Mouse (Mus musculus): ENCODE results near the gene AI413582. TPM values are rescaled to one million over a fixed set of nuclear protein-coding genes. Genes with fewer than 3 reads are reported as not detected.

Gene AI413582
- polyA plus RNA-seq, 3 experiments from 2014 or later = 97.7 to 129 (median 111) TPM

DNA sequence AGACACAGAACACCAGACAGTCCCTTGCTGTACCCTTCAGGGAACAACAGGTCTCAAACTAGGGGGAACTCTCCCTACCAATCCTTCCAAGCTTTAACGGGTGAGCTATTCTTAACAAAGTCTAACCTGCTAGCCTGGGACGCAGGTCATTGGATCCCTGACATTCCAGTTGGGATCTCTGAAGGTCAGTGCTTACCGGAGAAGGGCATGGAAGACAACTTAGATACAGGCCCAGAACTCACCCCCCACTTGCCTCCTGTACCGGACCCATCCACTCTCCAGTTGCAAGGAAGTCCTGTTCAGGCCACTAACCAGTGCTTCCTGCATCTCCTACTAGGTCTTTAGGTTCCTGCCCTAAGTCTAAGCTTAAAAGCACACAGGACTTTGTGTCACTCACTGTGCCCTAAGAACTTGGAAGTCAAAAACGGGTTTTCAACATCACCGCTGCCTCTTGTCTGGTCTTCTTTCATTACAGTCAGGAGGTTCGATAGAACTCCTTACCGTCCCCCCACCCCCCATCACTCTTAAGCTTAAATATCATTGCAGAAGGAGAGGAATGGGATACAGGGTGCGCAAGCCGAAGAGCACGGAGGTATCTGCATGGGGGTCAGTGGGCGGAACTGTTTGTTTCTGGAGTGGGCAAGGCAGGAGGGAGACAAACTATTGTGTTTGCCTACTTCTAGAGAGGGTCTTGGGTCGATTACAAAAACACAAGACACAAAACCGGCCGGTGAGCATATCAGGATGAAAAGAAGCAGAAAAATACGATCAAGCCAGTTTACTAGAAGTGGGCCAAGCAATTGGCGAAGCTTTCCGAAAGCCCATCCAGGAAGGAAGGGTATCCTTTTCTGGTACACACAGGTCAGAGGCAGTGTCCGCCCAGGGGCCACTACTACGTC, 11.2 kb downstream of the AI413582 start:
- ATAC-seq = no peak

DNA sequence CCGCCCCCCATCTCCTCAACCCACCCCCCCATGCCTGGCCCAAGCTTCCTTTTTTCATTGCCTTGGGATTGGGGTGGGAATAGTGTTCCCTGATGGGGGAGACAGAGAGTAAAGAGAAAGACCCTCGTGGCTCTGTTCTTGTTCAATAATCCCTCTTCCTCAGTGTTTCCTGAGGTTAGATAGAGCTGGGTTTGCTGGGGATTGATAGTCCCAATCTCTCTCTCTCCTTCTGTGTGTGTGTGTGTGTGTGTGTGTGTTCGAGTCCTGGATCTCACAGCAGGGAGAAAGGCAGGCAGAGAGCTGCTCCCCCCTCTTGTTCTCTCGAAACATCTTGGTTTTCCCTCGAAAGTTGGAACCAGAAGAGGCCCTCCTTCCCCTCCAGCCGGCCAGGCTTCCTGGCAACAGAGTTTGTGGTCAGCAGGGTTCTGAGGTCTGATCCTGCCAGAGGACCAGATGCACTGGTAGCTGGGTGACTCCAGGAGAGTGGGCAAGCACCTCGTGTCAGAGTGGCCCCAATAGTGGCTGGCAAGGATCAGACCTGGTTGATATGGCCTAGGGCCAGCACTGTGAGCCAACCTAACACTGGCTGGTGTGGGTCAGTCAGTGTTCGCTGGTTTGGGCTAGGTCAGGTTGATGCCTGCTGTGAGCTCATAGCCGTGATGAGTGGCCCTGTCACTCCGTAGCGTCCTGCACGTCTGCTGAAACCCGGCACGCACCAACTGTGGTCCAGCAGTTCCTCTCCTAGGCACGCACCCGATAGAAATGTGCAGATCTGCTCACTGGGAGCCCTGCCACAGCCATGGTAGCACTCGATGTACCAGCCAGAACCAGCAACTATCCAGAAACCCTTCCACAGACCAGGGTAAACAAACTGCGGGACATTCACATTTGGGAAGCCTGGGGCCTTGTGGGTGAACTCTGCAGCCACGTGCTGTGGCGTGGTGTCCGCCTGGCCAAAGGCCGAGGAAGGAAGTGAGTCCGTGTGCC, 13.0 kb downstream of the AI413582 start:
- ATAC-seq = no peak

DNA sequence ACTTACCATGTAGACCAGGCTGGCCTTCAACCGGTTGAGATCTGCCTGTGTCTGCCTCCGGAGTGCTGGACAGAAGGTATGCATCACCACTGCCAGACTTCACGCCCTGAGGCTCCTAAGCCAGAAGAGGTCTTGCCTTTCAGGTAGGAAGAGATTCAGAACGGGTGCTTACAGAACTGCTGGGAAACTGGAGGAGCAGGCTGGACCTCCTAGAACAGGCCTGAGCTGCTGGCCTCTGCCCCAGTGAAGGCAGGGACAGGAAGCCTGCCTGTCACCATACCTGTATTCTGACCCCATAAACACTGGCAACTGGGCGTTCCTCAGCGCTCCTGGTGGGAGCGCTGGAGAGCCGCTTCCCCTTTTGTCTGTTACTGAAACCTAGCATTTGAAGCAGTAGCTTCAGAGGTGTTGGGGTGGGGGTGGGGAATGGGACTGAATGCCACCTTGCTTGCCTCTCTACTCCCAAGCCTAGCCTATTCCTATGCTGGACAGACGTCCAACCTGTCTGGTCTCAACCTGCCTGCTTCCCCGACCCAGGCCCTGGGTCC, 14.1 kb downstream of the AI413582 start:
- ATAC-seq = no peak

DNA sequence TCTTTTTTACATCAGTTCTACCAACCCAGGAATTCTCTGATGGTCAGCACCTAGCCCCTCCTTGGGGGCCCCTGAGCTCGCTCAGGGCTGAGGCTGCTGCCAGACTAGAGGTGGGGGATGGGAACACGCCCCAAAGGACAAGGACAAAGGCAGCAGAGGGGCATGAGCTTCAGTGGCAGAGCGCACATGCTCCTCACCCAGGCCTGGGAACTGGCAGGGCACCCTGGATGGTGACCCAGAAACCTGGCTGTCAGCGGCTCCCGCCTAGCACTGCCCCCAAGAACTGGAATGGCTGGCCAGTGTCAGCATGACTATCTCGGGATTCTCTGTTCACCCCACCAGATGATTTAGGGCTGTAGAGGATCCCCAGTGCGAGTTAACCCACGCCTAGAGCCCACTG, 16.3 kb downstream of the AI413582 start:
- no peak for ATAC-seq

DNA sequence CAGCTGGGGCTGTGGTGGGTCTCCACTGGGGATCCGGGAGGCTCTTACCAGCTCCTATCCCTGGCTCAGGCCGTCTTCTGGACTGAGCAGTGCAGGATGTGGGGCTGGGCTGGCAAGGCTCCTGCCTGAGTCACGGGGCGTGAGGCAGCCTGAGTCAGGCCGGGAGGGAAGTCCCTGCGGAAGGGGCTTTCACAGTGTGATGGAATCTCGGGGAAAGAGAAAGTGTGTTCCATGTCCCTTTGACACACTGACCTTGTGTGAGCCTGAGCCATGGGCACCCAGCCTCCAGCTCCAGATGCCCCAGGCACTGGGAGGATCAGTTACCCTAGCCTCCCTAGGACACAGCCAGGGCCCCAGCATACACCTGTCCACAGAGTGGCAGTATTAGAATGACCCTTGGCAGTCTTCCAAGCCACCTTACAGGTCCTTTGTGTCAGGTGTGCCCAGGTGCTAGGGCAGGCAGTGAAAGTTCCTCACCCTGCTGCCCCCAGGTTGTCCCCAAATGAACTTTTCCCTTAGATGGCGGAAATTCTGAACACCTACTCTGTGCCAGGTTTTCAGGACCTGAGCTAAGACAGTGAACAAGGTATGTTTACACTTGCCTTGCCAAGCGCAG, 18.2 kb downstream of the AI413582 start:
- no peak for ATAC-seq

DNA sequence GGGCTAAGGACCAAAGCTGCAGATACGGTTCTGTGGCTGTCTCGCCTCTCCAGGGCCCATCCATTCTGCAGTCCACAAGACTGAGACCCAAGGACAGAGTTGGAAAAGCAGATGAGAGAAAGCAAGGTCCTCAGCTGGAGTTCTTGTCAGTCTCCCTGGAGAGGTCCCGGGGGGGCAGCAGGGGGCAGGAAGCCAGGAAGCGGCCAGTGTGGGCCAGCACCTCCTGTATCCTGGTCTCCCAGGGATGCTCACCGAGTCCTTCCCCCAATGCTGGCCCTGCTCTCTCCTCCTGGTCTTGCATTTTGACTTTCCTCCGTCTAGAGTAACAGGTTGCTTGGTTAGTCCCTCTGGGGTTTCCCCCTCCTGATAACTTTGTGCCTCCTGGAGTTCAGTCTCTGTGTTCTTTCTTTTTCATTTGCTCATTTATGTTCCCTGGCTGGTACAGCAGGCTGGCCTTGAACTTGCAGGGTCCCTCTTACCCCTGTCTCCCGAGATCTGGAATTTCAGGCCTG, 18.9 kb downstream of the AI413582 start:
- ATAC-seq = no peak

DNA sequence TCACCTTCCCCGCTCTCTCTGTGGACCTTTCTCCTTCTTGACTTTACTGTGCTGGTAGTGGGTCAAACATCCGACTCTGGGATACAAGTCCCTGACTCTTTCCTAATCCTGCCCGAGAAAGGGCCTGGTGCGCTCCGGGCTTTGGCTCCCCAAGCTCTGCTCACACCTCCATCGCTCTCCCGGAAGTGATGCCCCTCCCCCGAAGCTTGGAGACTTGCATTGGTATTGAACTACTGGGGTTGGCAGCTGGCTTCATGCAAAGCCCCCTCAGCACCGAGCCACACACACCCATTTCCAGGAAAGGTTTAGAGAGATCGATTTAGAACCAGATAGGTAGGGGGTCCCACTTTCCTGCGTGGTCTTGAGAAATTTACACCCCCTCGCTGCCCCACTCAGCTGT, 19.6 kb downstream of the AI413582 start:
- ATAC-seq = no peak

DNA sequence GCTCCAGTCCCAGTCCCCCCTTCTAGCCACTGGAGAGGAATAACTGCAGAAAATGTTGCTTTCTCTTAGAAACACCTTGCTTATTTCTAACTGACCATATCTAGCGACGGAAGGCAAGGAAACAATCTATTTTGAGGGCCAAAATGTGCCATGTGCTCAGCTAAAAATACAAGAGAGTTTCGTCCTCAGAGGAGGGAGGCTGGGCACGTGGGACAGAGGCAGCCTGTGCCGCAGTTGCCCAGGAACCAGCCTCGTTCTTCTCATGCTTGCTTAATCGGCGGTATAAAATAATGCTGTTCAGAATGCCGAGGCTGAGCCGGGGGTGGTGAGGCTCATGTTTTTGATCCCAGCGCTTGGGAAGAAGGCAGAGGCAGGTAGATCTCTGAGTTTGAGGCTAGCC, 21.0 kb downstream of the AI413582 start:
- no peak for ATAC-seq

DNA sequence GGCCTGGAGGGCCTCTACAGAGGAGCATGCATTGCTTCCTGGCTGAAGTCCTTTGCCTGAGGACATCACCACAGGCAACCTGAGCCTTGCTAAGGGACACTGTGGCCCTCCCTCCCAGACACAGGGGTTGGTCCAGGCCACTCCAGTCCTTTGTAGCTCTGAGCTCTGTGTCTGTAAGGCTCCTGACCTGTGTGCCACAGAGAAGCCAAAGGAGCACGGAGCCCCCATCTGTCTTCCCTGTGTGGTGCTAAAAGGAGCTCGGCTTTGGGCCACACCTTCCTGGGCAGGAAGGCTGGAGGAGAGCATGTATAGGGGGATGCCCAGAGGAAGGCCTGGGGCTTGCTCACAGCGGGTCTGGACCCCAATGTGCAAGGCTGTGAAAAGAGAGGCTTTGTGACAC, 23.6 kb downstream of the AI413582 start:
- no peak for ATAC-seq

DNA sequence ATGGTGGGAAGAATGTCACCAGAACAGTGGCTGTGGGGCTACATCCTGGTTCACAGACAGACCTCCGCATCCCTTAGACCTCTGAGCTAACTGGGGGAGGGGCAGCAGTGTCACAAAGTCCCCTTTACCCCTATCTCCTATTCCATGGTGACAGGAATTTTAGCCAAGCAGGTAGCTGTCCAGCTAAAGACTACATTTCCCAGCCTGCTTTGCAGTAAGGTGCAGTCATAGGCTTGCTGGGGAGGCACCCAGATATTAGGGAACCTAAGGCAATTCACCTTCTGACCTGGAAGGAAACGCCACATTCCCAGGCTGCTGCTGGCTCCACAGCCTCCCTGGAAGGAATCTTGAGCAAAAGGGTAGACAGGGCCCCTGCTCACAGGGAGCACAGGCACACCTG, 24.3 kb downstream of the AI413582 start:
- no peak for ATAC-seq

DNA sequence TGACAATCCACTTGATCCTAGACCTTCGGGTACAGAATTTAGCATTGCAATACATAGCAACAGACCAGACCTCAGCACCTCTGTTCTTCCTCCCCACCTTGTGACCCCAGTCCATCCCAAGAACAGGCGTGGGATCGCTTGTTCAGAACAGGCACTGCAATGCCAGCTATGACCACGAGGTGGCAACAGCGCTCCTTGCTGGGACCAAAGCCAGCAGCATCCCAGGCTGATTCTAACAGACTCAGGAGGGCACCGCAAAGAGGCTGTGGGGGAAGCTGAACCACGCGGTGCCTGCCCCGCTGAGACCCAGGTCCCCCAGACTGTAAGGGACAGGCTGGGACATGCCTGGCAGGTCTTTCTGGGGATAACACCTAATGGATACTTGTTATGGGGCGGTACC, 30.8 kb downstream of the AI413582 start:
- ATAC-seq = peak; percentile 65

DNA sequence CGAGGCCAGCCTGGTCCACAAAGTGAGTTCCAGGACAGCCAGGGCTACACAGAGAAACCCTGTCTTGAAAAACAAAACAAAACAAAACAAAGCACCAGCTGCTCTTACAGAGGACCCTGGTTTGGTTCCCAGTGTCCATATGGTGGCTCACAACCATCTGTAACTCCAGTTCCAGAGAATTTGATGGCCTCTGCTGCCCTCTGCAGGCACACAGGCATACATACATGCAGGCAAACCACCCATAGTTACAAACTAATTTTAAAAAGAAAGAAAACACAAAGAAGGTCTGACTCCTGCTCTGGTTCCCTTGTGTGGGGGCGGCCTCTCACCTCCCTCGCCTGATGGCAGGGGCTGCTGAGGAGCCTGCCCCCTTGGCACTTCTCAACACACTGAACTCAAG, 32.2 kb downstream of the AI413582 start:
- ATAC-seq = no peak

DNA sequence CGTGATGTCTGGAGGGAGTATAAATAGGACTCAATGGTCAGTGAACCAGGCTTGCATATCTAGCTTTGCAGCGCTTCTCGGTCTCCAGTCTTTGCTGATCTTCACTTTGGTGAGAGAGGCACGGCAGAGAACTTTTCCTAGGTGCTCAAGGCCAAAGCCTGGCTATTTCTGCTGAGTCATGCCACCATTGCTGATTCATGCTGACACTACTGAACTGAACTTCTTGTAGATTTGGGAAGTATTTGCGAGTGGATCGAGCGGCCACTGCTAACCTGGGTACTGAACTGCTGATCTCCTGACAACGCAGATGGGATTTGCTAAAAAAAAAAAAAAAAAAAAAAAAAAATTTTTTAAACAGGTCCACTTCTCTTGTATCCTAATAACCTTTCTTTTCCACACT, 33.5 kb downstream of the AI413582 start:
- ATAC-seq = no peak

DNA sequence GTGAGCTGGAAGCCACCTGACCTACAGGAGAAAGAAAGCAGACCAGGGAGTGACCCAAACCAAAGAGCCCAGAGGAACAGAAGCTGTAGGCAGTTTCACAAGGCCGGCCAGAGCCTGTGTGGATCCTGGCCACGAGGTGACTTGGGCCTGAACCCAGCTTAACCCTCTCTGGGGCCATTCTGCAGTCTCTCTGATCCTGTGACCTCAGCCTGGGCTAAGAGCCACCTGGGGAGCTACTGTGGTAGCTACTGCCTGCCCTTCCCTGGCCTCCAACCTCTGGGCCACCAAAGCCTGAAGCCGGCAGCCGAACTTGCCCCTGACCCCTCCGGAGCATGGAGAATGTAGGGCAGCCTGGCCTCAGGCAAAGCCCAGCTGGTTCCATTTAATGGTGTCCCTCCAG, 36.8 kb downstream of the AI413582 start:
- no peak for ATAC-seq

DNA sequence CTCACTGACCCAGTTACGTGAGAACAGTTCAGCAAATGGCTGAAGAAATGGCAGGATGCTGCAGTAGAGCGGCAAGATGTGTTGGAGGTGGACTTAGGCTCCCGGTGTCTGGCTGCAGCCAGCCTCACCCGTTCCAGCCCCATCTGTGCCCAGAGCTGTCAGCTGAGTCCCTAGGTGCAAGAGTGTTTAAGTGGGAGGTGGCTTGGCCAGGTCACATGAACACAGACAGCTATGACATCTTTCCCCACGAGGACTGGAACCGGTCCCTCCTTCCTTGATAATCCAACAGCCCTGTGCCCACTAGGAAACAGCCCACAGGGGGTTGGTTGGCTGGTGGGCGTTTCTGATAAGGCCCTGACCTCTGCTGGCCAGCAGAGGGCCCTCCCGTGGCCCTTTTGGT, 37.5 kb downstream of the AI413582 start:
- no peak for ATAC-seq

DNA sequence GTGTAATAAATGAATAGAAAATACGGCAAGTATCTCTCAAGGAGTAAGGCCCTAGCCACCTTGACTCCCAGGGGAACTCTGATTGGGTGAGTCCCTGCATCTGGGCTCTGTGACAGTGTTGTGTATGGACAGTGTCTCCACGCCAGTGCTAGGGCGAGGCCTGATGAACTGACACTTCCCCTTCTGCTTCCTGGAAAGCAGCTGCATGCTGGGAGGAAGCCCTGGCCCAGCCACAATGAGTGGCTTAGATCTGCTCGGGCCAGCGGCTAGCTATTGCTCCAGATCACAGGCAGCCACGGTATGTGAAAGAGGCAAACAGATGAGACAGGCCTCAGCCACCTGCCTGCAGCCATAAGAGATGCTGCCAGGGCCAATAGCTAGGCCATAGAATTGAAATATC, 38.4 kb downstream of the AI413582 start:
- ATAC-seq = no peak

DNA sequence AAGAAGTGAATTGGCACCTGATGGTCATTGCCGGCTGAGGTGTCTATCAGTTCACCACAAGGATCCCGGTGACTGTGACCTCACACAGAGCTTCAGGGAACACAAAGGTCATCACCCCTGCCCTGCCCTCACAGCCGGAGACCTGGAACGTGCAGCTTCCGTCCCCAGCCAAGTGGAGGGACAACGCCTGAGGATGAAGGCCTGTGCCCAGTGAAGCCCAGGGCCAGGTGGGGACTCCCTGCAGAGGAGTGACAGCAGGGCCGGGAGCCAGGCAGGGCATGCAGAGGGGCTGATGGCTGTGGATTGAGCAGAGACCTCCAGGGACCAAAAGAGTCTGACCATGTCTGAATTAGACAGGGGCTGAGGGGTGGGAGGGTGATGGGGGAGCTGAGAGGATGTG, 42.4 kb downstream of the AI413582 start:
- no peak for ATAC-seq

DNA sequence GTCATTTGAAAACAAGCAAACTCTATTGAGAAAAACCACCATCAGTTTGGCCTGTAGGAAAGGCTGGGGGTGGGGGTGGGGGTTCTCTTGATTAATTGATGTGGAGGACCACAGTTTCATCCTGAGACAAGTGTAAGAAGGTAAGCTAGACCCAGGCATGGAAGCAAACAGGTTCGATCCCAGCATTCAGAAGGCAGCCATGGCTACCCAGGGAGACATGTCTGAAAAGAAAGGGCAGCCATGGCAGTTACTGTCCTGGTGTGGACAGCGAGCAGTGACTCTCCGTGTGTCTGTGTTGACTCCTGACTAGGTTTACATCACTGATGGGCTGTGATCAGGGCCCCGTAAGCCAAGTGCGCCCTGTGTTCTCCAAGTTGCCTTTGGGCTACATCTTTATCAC, 44.3 kb downstream of the AI413582 start, which contains the start of gene Grm4:
TSS of gene Grm4 (minus strand) at position 101 of the 400 bp plus-strand sequence.
- ATAC-seq = no peak

DNA sequence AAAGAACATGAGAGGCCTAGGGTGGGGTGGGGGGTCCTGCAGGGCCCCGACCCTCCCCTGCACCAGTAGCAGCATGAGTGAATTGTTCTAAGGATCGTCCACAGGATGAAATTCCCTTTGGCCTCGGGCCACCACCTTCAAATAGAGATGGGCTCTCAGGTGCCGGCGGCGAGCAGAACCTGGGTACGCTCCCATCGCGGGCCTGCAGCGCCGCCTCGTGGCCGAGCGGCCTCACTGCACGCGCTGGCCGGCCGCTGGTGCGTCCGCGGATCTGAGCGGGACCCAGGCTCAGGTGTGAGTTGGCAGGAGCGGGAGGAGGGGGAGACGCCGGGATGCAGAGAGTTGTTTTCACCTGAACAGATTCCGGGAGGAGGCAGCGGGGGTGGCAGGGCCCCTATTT, 45.0 kb downstream of the AI413582 start:
- no peak for ATAC-seq

DNA sequence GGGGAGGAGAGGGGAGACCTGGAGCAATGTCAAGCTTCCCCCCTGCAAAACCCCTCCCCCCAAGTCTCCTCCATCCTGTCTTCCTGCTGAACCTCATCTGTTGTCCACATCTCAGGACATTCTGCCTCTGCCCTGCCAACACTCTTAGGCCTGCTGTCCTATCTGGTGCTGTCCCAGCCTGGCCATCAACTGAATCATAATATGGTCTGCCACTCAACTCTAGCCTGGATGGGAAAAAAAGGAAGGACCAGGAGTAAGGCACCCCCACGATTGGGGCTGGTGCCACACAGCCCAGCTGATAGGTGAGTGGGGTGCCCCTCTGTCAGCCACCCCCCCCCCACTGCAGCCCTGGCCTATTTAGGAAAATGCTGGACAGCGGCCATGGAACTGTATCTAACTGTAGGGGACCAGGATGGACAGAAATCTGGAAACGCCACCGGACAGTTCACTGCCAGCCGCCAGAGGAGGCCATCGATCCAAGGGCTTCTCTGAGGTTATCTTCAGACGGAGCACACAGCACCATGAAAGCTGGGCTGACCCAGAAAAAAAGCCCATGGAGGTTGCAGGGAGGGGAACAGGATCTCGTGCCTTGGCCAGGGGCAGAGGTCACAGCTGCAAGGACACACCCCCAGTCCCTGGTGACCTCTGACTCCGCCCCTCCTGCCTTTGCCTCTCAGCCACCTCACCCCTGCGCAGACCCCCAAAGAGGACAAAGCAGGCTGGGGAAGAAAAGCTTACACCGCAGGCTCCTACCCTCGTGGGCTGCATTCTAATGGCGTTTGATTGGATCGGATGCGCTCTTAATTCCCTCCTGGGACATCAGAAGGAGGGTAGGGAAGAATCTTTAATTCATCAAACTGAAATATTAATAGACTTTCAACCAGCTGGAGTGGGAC, 46.6 kb downstream of the AI413582 start:
- no peak for ATAC-seq

DNA sequence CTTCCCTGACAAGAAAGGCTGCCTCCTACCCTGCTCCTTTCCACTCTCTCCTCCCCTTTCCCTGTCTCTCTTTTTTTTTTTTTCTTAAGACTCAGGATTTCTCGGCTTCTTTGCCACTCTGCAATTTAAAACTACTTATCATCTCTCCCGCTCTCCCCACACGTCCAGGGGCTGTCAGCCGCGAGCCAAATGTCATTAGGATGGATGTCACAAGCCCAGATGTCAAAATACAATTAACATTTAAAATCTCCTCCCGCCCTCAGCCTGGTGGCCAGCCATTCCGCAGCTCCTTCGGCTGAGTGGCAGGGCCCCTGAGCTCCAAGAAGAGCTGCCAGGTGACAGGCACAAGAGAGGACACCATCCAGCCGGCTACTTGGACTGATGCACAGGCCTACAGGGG, 47.3 kb downstream of the AI413582 start:
- ATAC-seq = no peak
